Mouse (Mus musculus) retina, postnatal 7 days (tissue): Measurements from ENCODE around the gene Vipr2.

ENCODE experiments used
- DNase-seq: peaks from one replicate; pipeline ENCODE4 v3.0.0-alpha.2; 2012; ENCODE audit warnings: low read depth, low spot score

The Vipr2 gene

DNA sequence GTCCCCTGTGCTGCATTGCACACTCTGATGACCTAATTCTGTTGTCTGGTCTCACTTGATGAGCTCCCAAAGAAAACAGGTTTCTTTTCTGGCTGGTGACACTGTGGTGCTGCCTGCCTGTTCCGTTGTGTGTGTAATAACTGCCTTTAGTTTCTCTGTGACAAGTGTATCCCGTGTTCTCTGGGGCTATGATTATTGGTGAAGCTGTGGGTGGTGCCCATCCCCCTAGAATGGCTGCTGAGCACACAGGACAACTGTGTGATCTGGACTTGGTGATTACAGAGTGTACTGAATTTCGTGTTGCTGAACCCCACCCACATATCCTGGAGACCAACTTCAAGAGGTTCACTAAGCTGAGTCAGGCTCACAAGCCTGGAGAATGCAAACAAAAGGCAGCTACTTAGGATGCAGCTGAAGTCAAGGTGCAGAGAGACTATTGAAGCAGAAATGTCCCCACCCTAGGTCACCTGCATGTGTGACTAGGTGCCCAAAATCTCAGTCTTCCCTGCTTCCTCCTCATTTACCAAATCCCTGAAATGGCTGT is 18.9 kb downstream of the Vipr2 start:
- no peak for DNase-seq

DNA sequence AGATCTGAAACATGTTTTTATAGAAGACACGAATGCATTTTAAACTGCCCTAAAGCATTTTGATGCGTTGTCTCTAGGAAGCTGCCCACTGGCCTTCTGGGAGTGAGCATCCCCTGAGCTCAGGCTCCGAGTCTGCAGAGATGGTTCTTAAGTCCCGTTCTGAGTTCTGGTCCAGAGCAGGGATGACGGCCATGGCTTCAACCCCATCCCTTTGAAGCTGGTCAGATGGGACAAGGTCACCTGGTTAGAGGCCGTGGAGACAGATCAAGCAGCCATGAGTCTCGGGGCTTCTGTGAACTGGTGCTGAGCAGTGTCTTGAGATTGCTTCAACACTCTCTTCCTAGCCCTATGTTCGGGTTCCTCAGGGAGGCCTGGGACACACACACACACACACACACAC is 19.6 kb downstream of the Vipr2 start:
- no peak for DNase-seq

DNA sequence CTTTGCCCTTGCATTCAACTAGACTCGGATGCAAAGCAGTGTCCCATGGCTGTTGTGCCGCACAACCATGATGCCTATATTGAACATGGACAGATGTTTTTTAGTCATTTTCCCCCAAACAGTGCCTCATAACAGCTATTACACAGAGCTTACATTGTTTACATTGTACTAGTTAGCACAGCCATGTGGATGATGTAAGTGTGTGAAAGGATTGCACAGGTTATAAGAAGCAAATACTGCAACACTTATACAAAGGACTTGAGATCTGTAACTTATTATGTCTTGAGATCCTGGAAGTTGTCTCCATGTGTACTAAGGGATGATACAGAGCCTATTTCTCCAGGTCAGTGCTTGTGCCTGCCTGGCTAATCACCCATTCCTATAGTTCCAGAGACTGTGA is 24.4 kb downstream of the Vipr2 start:
- no peak for DNase-seq

DNA sequence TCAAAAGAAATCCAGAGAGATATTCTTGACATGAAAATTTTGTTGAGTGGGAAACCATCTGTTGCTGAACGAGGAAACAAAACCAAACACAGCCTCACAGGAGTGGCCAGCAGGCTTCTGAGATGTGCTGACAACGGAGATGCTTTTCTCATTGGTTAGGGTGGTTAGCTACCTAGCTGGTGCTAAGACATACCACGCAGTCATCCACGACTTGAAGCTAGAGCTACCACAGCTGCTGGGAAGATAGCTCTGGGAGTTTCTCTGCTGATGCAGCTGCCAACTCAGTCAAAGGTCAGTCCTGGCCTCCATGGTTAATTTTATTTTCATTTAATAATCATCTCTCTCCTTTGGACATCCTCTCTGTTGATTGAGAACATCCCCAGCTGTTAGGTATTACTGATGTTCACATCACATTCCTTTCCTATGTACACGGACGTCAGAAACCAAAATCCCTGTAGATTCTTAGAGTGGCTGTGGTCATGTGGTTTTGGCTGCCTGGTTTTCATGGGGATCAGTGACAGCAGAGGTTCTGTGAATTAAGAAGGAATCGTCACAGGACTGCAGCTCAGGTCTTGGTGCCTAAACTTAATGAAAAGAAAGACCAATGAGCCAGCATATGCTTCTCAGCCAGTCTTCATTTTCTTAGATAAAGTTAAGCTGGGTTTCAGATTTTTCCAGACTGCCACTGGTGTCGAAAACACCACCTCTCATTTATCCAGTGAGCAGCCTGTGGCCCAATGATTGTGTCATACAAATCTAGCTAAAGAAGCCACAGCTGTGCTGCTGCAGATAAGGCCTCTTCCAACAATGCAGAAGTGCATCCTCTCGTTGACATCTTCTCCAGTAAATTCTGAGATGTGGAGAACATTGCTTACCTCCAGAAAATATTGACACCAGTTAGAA is 32.2 kb downstream of the Vipr2 start:
- no peak for DNase-seq

DNA sequence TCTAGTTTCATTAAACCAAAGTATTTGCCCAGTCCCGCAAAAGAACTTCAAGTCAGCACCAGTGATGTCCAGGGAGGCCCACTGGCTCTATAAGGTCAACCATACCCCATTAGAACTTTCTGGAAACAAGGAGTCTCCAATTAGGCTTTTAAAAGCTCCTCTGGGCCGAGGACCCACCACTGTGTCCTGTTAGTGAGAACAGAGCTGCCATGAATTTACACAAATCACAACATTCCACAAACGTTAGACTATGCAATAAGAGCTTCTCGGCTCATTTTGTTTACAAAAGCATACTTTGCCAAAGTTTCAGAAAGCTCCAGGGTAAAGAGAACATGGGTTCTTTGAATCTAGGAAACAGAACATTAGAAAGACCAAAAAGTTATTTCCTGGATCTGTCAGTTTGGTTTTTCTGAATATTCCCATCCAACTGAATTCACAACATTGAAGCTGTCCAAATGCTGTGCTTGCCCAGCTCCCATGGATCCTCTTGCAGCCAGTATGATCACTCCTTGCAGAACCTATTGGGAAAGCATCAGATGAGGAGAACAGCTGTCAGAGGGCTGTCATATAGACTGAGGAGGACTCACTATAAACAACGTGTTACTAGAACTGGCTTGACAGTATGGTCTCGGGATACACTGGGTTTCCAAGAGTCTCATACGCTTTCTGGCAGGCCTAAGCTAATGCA is 33.6 kb downstream of the Vipr2 start:
- DNase-seq = no peak

DNA sequence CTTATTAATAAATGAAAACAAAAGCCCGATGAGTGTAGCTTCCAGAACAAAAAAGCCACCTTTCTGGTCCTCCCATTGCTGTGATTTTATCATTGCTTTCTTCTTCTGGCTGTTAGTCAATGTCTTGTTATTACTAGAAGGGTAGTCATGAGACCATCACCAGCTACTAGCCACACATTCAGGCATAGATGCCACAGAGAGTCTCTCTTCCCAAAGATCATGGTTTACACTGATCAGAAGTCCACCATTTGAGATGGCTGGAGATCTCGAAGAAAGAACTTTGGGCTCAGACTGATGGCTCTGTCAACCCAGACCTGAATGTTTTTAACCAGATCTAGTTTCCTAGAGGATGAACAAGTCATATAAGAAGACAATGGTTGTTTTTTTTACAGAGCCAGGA is 38.3 kb downstream of the Vipr2 start:
- DNase-seq = no peak

DNA sequence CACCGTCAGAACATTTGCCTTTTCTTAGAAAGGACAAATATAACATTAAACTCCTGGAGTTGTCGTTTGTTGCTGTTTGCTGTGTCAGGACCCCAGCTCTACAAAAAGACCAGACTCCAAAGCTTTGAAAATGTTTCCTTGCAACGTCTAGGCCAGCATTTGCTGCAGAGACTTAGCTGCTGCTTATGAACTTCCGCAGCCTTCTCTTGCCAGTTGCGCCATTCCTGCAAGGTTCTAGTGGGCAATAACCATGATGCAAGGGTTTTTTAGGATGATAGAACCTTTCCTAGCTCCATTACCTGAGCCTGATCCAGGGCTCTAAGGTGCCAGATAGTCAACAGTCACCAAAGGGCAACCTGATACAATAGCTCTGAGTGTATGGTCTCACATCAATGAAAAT is 38.9 kb downstream of the Vipr2 start:
- DNase-seq = no peak

DNA sequence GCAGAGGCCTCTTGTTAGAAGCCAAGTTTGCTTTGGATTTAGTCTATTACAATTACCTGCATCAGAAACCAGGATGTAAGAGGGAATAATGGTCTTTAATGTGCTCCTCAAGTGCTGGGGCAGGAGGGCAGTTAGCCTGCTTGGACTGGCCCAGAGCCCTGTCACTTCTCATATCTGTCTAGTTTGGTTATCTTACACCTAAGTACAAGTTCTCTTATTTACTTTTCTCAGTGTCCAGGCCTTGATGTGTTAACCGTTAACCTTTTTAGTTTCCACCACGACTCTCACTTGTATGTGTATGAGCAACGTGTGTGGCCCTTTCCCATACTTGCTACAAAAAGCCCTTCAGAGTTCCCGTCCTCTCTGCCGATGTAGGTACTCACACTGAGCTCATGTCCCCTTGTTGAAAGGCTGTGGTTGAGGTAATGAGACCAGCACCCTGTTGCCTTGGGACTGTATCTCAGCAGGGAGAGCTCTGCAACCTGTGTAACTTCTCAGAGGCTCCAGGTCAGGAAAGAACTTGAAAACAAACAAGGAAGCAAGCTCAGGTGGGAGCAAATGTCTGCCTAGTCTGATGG is 39.9 kb downstream of the Vipr2 start:
- no peak for DNase-seq

DNA sequence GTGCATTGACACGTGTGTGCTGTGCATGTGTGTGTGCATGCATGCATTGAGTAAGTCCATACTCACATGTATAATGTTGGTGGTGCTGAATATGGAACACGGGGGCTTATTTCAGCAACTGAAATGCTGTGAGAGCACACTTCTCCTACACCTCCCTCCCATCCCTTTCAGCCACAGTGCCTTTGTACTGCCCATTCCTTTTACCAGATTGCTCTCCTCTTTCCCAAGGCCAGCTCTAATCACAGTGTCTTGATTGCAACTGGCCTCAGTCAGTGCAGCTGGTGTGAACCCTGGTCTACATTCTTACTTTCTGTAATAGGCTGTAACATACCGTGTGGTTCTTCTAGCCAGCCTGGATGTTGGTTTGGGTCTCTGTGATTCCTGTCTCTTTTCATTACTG is 41.5 kb downstream of the Vipr2 start:
- DNase-seq = no peak

DNA sequence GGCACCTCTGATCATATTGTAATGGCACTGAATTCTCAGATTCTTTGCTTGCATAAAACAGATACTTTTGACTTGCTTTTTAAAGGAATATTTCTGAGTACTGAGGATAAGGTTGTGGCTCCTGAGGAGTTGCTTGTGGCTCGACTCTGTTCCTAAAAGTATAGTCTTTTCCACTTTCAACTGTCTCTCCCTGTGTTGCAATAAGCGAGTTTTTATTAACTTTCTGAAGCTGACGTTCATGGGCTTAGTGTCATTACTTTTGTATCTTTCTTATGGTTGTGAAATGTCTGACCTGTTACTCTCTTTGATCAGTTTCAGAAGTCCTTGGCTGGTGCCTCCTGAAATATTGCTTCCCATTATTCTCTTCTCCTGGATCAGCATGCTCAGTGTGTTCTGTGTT is 46.3 kb downstream of the Vipr2 start:
- no peak for DNase-seq

DNA sequence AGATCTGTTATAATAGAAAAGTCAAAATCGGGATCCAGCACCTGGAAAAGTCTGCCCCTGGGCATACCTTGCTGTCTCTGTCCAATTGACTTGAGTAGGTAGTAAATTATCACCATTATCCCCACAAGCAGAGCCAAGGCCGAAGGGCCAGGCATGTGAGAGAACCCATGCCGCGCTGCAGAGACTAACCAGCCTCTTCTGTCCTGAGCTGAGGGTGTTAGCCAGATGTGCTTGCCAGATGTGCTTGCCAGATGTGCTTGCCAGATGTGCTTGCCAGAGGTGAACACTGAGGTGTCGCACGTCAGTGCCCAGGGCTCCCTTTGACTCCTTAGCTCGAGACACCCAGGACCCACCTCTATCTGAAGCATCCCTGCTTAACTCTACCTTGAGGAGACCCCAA is 53.4 kb downstream of the Vipr2 start:
- no peak for DNase-seq

DNA sequence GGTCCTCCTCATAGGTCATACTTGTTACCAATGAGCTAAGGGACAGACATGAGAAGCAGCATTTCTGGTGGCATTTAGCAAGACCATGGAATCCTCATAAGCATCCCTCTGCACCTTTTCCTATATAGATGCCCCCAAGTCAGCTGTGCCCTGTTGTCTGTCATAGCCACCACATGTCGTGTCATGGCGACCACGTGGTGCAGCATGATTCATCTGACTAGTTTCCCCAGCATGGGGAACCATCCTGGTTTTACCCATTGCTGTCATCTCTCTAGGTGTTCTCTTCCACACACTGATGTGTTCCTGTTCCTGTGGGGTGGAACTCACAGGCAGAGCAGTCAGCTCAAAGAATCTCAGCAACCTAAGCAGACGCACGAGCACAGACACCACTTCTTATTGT is 55.4 kb downstream of the Vipr2 start:
- no peak for DNase-seq

DNA sequence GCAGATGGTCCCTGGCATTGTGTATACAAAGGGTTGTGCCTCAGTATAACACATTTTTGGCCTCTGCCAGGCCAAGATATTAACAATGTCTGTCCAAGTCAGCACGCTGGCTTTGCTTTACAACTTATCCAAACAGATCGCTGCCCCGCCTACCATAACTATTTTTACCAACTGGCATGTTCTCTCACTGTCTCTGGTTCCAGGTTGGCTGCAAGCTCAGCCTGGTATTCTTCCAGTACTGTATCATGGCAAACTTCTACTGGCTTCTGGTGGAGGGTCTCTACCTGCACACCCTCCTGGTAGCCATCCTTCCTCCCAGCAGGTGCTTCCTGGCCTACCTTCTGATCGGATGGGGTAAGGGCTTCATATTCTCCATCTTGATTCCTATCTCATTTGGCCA is 58.4 kb downstream of the Vipr2 start:
- DNase-seq = no peak

DNA sequence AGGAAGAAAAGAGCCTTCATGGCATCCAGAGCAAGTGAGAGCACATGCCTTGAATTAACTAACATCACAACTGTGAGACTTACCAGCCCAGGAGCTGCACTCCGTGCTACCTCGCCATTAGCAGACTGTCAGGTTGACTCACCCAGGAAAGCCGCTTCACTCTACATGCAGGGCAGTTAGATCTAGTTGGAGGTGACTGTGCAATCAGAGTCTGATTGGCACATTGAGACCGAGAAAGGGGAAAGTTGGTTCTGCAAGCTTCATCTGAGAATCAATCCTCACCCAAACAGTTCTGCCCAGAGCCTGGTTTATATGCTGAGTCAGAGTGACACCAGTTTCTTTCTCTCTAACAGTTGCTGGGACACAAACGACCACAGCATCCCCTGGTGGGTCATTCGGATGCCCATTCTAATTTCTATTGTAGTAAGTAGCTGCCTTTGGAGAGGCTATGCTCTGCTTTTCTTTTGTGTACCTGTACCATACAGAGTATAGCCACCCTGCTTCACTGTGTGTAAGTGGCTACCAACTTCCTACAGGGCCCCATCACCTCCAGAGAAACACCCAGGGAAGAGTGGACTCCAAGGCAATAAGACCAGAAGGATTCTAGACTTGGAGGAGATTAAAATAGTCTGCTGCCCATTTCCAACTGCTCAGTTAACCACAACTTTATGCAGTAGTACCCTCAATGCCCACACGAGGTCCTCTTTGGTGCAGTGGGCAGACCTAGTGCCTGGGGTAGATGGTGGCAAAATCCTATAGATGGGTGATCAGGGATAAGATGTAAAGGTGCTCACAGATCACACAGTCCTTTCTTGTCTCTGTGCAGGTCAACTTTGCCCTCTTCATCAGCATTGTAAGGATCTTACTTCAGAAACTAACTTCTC is 61.0 kb downstream of the Vipr2 start:
- DNase-seq = no peak

DNA sequence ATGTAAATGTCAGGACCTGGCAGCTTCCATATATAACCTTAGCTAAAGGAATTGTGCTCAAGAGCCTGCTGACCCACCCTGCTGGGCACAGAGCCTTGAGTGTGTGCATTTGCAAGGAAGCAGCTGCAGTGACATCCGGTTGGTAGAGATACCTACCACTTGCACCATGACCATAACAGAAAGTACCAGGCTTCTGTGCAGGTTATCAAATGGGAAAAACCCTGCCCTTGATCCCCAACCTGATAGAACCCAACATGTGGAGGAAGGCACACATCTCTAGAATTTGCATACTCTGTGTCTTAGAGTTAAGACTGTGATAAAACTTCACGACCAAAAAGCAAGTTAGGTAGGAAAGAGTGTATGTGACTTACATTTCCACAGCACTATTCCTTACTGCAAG is 63.1 kb downstream of the Vipr2 start:
- DNase-seq = no peak

DNA sequence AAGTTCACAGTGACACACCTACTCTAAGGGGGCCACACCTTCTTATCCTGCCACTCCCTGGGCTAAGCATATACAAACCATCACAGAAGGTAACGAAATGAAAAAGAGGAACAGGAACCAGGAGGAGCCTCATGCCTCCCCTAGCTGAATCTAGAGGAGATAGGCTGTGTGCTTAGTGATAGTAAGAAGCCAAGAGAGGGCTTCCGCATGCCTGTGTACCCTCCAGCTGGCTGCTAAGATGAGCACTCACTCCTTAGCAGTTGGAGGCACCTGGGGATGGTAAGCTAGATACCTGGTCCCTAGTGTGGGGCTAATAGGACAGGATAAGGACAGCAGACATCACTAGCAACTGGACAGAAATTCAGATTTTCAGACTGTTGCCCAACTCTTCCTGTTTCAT is 64.3 kb downstream of the Vipr2 start:
- no peak for DNase-seq

DNA sequence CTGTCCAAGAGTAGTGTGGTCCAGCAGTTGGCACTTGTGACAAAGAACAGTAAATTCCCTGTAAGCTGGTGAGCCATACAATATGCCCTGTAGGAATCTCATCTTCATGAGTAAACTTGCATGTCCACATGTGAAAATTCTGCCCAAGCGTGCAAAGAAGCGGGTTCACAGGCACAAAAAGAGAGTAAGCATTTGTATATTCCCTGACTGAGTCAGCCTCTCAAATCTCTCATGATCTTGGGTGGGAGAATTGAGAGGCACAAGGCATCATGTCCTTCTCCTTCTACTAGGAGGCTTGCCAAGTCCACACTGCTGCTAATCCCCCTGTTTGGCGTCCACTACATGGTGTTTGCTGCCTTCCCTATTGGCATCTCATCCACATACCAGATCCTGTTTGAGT is 64.9 kb downstream of the Vipr2 start:
- no peak for DNase-seq

DNA sequence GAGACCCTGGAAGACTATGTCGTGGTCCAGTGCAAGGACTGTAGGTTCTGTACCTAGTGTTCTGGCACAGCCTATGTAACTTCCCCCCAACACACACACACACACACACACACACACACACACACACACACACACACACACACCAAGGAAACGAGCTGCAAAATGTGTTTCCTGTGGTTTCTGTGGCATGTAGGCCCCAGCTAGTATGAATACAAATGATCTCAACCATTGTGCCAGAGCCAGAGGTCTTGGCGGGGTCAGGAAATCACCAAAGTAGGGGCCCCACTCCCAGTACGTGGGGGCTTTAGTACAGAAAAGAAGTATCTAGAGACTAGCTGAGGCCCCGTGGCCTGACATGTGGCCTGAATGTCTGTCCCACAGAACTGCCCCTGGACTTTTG is 67.7 kb downstream of the Vipr2 start:
- DNase-seq = no peak

DNA sequence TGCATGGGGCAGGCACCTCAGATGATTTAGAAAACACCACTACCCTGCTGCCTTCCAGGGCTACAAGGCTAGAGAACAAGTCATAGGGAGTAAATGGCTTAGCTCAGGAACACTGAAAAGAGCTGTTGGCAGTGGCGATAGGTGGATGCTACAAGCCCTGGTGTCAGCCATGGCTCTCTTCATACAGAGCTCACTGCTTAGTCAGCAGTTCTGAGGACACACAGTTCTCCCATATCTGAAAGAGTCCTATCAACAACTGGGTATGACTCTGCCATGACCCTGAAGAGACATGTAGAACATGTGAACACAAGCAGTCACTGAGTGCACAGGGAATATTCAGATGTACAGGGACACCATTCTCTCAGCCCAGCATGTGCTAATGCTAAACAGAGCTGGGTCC is 68.2 kb downstream of the Vipr2 start:
- no peak for DNase-seq

DNA sequence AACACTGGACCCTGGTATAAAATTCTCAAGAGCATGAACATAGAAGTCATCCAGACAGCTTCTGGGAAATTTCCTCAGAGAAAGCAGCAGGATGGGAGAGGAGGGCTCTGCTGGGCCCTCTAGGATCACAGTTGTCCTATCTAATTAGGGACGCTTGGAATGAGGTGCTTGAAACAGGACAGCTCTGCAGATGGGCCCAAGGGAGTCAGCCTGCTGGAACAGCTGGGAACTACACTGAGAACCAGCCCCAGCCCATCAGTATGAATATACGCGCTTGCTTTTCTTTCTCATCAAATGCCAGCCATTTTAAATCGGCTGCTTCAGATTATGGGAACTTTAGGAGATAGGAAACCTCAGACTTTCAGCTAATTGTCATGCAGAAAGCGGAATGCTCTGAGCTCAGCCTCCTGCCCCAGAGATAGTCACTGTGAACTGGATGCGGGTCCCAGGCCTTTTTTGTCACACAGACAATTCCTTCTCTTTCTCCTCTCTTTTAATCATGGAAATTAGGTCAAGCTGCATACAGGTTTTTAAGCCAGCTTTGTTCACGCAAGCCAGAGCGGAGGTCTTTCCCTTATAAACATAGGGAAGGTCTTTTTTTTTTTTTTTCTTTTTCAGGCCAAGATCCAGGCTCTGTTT is 69.6 kb downstream of the Vipr2 start:
- DNase-seq = peak; percentile 46

DNA sequence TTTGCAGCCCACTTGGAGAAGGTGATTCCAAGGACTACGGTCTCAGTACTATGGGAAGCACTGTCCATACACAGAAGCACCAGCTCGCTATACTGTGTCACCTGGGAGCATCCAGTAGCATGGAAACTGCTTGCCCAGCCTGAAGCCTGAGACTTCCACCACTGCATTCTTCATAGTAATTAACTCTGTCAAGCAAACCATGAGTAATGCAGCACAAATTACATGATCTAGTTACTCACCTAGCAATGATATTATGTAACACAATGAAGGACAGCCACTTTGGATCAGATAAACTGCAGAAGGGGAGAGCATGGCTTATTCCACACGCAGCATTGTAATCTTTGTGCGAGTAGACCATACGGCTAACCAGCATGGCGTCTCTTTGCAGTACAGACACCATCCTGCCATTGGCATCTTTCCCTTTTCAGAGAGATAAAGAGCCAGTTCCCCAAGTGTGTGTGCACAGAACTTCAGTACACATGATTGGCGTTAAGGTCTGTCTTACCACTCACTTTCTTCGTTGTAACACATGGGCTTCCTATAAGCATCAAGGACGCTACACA is 75.4 kb downstream of the Vipr2 start:
- no peak for DNase-seq
